Mouse (Mus musculus) frontal cortex, postnatal 36 days (tissue): ENCODE data around the gene Adprh.
"Not testable (repeated sequence)": the region's sequence is repeated elsewhere in the genome, so short reads cannot be mapped to it uniquely, and the experiment has no call there.

Source experiments
- DNase-seq, 2 experiments: peaks; one replicate each; pipeline ENCODE4 v3.0.0; 2022; ENCODE audit warnings: low spot score in 2 of 2

Gene Adprh

DNA sequence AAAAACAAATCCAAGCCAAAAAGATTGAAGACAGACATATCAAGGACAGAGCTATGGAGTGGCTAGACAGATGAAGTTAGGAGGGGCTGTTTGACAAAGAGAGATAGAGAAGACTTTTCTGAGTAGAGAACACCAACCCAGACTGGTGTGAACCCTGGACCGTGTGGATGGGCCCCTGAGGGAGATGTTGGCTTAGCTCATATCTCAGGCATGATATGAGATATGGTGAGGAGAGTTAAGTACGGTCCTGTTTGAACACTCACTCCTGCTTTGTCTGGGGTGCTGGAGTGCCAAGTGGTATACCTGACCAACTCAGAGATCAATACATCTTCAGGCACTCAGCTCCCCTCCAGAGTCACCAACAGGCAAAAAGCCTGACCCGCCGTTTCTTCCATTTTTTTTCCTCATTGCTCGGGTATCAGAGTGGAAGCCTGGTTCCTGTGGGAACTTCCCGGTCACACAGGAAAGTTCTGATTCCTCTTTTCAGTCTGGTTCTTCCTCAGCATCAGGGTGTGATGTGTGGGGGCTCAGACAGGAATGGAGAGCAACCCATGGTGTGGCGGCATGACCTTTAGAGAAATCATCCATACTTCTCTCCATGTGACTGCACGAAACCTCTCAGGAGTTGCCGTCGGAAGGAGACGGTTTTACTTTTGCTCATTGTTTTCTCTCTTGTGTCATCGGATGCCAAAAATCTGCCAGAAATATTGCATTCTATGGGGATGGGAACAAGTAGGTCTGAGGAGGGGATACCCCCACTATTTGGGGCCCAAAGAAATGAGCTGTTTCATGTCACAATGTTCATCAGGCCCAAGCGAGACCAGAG, 14.8 kb upstream of the Adprh start:
- no peak for DNase-seq

DNA sequence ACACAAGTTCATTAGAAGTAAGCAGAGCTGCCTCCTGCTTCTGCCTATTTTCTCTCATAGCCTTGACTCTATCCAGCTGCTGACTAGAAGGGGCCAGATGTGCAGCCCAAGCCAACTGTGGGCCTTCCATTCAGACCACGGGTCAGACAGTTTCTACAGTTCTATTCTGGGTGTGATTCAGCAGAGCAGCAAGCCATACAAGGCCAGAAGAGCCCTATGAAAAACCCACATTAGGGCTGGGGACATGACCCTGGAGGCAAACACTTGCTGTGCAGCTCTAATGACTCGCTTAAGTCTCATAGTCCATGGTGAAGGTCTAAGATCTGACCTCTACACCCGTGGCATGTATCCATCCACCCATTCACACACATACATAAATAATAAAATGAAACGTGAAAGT, 13.6 kb upstream of the Adprh start:
- DNase-seq: no peak

DNA sequence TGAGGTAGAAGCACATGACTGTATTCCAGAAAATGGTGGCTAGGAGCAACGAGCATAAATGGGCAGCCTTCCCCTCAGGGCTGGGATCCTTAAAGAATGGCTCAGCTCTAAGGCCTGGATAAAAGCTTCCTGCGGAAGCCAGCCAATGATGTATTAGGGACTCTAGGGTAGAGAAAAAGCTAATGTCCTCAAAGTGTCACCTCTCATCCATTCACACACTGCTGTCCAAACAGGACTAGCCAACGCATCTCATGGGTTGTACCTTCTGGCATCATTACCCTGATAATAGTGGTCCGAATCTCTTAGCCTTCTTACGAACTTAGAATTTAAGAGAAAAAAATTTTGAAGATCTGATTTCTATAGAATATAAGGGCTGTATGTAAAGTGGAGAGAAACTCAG, 10.8 kb upstream of the Adprh start:
- no peak for DNase-seq

DNA sequence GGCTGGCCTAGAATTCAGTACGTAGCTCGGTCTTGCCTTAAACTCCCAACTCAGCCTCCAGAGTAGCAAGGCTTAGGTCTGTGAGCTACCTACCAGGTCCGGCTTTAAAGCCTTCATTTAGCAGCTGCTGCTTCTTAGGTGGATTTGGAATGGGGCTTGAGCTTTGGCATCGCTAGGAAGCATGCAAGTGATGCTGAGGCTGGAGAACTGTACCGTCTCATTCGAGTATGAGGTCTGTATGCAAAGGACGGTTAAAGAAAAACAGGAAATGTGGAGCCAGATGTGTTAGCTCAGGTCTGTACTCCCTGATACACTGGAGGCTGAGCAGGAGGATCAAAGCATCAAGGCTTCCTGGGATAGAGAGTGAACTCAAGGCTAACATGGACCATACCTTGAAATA, 9.7 kb upstream of the Adprh start:
- DNase-seq: no peak

DNA sequence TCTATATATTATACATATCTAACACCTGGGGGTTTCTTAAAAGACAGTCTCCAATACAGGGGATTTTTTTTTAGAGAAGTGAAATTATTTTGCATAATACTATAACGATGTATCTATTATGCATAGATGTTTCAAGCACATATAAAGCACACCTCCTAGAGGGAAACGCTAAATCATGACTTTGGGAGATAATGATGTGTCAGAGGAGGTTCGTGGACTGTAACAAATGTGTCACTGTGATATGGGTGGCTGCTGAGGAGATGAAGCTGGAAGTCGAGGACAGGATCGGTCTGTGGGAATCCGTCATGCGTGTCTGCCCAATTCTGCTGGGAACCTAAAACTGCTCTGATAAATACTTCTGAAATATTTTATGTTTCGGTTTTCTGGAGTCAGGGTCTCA, 9.2 kb upstream of the Adprh start:
- no peak for DNase-seq

DNA sequence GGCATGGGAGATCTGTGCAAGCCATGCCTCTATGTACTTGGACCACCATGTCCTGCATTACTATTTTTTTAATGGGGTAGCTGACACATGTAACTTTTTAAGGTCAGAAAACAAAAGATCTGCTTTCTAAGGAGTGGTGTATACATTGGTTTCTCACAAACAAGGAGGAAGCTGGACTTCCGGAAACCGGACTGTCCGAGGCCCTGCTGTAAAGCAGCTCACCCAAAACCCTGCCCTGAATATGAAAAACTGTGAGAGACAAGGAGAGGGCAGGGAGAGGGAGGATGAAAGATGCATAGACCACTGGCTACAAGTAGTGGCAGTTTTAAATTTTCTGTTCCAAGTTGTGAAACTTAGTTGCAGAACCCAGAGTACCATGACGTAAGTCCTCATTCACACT, 7.5 kb upstream of the Adprh start:
- DNase-seq: no peak

DNA sequence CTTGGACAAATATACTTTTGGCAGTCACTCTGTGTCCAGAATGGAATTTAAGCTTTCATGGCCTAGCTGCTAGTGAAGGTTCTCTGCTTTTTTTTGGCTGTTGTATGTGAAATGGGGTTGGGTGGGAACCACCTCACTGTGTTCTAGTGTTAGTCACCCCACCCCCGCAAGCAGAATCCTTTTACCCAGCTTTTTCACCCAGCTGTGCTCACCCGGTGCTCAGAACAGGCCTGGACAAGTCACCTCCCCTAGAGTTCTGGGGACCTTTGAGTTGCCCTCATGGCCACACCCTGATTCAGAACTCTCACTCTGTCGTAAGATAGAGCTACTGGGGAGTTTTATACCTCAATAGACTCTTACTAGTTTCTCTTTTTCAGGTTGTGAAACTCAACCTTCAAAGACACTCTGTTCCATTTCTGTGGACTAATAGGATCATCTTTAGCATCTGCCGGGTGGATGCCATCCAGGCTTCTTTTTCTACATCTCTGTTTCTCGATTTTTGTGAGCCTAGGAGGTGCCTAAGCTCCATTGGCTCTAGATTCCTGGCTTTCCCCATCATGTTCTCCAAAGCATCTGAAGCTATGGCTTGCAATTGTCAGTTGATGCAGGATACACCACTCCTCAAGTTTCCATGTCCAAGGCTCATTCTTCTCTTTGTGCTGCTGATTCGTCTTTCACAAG, 6.2 kb upstream of the Adprh start:
- no peak for DNase-seq

DNA sequence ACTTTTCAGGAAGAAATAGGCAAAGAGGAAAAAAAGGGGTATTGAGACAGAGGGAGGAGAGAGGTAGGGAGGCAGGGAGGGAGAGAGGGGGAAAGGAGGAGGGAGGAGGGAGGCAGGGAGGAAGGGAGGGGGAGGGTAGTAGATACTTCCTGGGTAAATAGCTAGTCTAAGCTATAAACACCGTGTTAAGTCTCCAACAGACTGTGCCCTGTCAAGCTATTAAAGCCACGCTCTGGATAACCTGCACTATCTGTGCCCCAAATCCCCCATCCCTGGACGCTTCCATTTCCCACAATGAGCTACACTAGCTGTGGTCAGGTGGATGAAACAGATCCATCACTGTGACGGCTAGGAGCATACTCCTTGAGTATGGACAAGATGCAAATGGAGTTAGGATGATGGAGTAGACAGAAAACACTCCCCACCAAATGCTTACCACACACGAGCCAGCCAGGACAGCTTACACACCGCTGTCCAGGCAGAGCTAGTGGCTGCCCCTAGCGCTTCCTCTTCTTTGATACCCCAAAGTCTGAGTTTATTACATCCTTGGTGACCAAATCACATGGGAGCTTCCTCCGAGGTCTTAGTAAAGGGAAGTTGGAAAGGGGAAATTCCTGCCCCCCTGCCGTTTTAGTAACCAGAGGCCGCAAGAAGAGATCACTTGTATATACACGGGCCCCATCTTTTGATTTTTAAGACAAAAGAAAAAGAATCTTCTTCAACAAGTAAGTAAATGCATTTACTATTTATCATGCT, 4.5 kb upstream of the Adprh start:
- no peak for DNase-seq

DNA sequence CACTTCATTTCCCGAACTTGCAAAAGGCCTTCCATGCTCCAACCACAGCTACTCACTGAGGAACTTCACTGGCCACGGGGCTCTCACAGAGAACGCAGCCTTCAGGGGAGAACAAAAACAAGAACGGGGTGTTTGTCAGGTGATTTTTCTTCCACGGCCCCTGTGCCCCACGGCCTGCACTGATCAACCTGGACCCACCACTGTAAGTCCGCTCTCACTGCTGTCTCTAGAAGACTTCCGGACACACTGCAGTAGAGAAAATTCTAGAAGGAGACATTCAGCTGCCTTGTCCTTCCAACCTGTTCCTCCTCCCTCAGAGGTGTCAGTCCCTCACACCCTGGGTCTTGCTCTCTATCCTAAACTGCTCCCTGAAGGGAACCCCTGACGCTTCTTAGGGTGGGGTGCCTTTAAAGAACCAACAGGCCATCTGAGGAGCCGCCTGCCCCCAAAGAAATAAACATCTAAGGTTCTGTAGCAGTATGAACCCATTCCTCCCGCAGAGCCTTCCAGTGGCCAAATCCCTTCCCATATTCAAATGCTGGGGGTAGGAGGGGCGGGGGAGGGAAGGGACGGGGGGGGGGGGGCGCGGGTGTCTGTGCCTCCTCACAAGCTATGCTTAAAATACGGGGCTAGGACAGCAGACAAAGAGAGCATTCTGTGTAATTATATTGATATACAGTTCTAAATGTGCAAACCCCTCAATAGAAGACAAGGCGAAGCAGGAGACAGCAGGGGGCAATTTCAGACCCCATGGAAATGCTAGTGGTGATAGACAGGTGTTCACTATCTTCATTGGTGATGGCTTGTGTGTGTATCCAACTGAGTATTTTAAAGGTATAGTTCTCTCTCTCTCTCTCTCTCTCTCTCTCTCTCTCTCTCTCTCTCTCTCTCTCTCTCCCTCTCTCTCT, 3.3 kb upstream of the Adprh start, which contains the start of gene Cd80:
Gene Cd80, plus strand, starts transcription at position 51 of the 908 bp plus-strand sequence.
- no peak for DNase-seq

DNA sequence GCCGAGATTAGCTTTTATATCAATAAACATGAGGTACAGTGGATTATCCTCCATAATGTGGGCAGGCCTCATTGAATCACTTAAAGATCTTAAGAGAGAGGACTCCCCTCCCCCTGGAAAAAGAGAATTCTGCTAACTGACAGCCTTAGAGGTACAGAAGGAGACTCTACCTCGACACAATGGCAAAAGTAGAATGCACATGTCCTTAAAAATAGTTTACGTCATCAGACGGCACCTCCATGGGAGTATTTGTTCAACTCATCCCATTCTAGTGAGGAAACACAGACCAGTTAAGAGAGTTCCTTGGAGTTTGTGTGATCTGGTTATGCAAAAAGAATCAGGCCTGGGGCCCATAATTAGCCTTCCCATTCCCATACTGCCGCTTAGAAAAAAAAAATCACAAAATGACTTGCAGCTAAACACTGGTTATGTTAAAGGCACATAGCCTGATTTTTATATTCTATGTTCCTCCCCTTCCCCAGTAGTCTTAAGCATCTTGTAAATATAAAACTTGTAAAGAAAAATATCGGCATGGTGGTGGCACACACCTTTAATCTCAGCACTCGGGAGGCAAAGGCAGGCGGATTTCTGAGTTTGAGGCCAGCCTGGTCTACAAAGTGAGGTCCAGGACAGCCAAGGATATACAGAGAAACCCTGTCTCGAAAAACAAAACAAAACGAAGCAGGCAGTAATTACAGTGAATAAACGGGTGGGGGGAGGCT, 2.2 kb upstream of the Adprh start:
- DNase-seq: no peak

DNA sequence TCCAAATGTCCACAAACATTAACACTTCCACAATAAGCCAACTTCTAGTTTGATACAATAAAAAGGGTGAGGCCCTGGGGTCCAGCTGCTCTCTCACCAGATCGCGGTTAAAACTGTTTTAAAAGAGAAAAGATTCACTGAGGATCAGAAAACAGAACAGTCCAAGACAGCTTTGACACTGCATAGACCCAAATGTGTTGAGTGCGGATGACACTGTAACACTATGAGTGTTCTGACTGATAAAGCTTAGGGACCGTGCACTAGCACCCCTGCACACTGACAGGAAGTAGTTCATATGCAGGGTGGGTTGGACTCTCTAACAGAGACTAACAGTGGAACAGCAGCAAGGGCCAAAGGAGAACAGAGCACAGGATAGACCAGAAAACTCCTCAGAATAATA, 1.4 kb upstream of the Adprh start:
- no peak for DNase-seq

DNA sequence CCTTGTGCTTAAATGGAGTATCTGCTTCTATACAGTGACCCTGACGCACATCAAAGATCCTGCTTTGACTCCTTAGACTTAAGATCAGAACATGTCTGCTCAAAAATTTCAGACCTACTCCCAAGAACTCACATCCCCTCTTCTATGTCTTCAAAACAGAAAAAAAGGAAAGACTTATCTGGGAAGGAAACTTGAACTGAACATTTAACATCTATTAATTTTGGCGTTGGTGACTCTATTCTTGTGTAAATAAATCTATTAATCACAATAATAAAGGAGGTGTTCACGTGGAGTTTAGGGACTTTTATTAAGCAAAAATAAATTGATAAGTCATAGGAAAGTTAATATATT, 675 bp upstream of the Adprh start:
- DNase-seq: no peak

DNA sequence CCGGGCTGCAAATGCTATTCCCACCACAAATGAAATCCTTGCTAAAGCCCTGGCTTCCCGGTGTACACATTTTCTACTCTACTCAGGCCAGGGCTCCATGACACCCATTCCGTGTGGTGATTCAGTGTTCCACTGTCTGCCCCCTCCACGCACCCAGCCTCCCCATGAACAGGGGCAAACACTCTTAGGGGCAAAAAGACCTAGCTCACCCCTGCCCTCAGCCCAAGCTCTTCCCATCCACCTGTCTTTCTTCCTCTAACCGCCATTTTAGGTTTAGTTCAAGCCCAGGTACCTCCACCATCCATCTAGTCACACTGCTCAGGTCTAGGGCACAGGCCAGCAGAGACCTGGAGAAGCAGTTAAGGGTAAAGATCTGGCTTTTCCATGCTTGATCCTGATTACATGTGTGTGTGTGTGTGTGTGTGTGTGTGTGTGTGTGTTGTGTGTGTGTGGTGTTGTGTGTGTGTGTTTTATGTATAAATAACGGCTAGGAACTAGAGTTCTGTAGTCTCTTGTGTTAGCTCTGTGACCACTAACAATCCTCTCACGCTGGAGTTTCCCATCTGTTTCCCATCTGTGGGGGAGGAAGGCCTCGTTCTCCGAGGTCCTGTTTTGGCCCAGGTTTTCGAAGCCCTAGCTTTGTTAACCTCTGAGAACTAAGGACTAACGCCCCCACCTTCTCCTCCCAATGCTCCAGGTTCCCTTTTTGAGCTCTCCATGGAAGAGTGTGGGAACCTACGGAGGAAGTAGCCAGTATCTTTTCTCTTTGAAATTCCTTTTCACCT, 890 bp downstream of the Adprh start:
- DNase-seq: no peak

DNA sequence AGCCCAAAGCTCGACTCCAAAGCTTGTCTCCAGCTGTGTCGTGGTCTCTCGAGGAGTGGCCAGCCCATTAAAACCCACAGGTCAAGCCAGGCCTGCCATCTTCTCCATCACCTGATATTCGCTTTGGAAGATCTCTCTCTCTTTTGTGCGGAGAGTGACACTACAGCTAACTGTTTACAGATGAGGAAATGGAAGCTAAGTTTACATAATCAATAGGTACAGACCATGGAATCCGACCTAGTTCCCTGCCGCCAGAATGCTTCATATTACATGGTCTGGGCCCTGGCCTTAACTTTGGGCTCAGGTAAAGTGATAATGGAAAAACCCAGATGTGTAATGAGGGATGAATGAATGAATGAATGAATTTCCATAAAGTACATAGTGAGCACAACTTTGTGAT, 1.8 kb downstream of the Adprh start:
- no peak for DNase-seq

DNA sequence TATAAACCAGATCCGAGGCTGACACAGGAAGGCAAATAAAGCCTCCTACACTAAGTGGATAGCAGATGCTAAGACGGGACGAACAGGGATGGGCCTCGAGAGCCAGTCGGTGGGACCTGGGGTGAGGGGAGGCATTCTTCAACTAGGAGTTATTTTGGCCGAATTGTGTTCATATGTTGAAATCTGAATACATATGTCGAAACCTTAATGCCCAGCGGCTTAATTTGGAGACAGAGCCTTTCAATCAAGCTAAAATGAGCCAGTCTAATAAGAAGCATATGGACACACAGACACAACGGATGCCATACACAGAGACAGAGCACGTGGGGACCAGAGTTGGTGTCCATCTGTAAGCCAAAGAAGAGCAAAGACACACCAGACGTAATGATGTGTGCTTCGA, 4.0 kb downstream of the Adprh start:
- DNase-seq: no peak

DNA sequence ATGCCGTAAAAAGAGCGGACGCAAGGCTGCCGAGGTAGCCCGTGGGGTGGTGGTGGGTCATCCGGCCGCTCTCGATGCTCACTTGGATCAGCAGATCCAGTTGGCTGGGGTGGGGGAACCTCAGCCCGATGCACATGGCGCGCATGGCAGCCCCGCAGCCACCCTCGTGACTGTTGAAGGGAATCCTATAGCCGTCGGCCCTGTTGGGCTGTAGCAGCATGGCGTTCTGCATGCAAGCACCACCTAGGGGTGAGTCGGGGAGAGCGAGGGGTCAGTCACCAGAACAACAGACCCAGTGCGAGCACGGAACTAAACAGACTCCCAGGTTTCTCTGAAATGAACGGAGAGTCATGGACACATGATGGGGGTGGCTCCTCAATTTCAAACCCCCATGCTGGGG, 5.1 kb downstream of the Adprh start:
- no peak for DNase-seq

DNA sequence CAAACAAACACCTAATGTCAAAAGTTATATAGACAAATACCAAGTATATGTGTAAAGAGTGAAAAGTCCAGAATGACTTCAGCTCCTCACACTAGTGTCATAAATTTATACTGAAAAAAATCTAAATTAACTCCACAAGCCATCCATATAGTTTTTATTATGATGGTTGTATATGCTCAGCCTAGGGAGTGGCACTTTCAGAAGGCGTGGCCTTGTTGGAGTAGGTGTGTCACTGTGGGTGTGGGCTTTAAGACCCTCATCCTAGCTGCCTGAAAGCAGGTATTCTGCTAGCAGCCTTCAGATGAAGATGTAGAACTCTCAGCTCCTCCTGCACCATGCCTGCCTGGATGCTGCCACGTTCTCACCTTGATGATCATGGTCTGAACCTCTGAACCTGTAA, 6.4 kb downstream of the Adprh start:
- not testable (repeated sequence) for DNase-seq

DNA sequence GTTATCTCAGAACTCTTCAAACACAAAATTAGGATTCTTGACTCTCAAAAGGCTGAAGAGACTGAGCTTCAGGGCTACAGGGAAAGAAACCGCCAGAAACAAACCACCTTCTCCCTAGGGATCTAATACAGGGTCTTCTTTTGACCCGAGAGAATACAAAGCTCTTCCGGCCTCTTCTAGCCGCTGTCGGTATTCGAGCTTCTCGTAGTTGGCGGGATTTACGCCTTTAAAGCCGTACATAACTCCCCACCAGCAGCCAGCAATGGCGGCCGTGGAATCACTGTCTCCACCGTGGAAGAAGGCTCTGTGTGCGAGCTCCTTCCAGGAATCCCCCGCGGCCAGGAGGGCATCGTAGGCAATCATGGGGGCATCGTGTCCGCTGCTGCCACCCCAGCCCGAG, 6.9 kb downstream of the Adprh start:
- no peak for DNase-seq

DNA sequence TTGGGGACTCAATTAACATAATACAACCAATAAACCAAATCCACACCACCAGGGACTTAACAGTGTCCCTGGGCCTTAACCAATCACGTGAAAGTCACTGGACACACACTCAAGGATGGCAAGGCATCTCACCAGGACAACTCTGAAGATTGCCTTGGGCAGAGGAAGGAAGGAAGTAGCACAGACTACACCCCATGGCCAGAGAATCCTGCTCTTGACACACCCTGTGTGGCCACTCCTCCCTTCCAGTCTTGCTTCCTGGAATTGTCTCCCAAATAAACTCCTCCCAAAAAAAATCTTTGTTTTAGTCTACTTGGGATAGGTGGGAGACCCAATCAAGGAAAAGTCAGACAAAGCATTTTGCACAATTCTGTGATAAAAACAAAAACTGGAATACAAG, 7.5 kb downstream of the Adprh start:
- DNase-seq: no peak

DNA sequence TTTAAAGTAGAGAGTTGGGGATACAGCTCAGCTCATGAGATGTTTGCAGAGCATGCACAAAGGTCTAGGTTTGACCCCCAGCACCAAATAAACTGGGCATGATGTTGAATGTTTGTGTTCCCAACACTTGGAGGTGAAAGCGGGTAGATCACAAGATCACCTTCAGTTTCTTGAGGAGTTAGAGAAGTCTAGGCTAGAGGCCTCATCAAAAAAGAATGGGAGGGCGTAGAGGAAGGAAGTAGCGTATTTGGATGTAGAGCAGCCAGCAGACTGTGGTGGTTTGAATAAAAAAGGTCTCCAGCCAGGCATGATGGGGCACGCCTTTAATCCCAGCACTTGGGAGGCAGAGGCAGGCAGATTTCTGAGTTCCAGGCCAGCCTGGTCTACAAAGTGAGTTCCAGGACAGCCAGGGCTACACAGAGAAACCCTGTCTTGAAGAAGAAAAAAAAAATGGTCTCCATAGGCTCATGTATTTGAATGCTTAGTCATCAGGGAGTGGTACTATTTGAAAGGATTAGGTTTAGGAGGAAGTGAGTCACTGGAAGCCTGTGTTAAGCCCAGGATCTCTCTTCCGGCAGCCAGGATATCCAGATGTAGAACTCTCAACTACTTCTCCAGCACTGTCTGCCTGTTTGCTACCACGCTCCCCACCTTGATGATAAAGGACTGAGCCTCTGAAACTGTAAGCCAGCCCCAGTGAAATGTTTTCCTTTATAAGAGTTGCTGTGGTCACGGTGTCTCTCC, 8.6 kb downstream of the Adprh start:
- DNase-seq: no peak
